Mouse (Mus musculus) lung, embryonic 15.5 days (tissue): ENCODE data around the gene Ilk. TPM values are rescaled to one million over a fixed set of nuclear protein-coding genes. Genes with fewer than 3 reads are reported as not detected.

ENCODE experiments used
- ATAC-seq: fragments of 200-750 bp; cut with Nextera tagmentation; 2 replicates; pipeline ENCODE4 v1.8.0; 2017; ENCODE audit warnings: moderate number of reproducible peaks, borderline replicate concordance; ENCODE audit not compliant: low FRiP score, low TSS enrichment; ENCODE audit errors: extremely low read depth
- H3K27ac ChIP-seq: fragments of 300-500 bp; sonication (generic); 2 replicates; pipeline ENCODE4 v1.5.1; 2015; ENCODE audit warnings: moderate library complexity, mild to moderate bottlenecking, inconsistent platforms
- H3K27me3 ChIP-seq: fragments of 300-500 bp; sonication (generic); 2 replicates; pipeline ENCODE4 v1.6.1; 2015; ENCODE audit warnings: inconsistent platforms
- H3K36me3 ChIP-seq: fragments of 300-500 bp; sonication (generic); 2 replicates; pipeline ENCODE4 v1.6.1; 2015; ENCODE audit warnings: inconsistent platforms
- H3K4me1 ChIP-seq: fragments of 300-500 bp; sonication (generic); 2 replicates; pipeline ENCODE4 v1.6.1; 2015; ENCODE audit warnings: inconsistent platforms
- H3K4me2 ChIP-seq: fragments of 300-500 bp; sonication (generic); 2 replicates; pipeline ENCODE4 v1.6.1; 2015; ENCODE audit warnings: inconsistent platforms, mild to moderate bottlenecking, moderate library complexity
- H3K4me3 ChIP-seq: fragments of 300-500 bp; sonication (generic); 2 replicates; pipeline ENCODE4 v1.5.1; 2015; ENCODE audit warnings: mild to moderate bottlenecking, inconsistent platforms
- H3K9ac ChIP-seq: fragments of 300-500 bp; sonication (generic); 2 replicates; pipeline ENCODE4 v1.6.1; 2015; ENCODE audit warnings: inconsistent platforms
- H3K9me3 ChIP-seq: fragments of 300-500 bp; sonication (generic); 2 replicates; pipeline ENCODE4 v1.6.1; 2016; ENCODE audit warnings: inconsistent platforms
- WGBS: fragments of 180-500 bp; shearing (Covaris S2); methylation state at CpG from one replicate; pipeline ENCODE4 v1.1.7; 2015; 5-methylcytosine and 5-hydroxymethylcytosine counted together
- polyA plus RNA-seq: library from polyadenylated mRNA; unstranded; fragments of >200 nt; fragmentation: Nextera tagmentation; extraction: Ambion mirVana; gene quantifications from 2 replicates; pipeline ENCODE4 v1.2.1, GENCODE M21; 2015

Ilk gene
- polyA plus RNA-seq, 1 experiment from 2014 or later: 394 TPM

DNA sequence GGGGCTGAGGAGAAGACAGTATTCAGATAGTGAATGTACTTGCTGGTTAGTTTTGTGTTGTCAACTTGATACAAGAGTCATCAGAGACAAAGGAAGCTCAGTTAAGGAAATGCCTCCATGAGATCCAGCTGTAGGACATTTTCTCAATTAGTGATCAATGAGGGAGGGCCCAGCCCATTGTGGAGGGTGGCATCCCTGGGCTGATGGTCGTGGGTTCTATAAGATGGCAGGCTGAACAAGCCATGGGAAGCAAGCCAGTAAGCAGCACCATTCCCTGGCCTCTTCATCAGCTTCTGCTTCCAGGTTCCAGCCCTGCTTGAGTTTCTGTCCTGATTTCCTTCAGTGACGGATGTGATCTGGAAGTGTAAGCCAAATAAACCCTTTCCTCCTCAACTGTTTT, 11.4 kb downstream of the Ilk start:
- no peak for ATAC-seq
- peaks cover 17% of the 10 kb centered on the region for H3K4me1 ChIP-seq
- WGBS: 73% methylated on average over 2 of the region's 2 CpGs

GRCm38 (mm10) chr7:105751491-105752433, 15.4 kb downstream of the Ilk start, which contains the start of gene Tpp1:
TSS of gene Tpp1 (minus strand) at chr7:105752235.
- Histone ChIP-seq H3K27ac (no peak within 1 kb of the TSS), H3K4me1 (peaks cover 10% of the 10 kb centered on the region), H3K4me2 (peak within 1 kb of the TSS; percentile 88), H3K27me3 (no peaks in the 10 kb centered on the region), H3K9ac (peak within 1 kb of the TSS; percentile 62), H3K9me3 (no peaks in the 10 kb centered on the region), H3K4me3 (peak within 1 kb of the TSS; percentile 58), H3K36me3 (peaks cover 35% of the 10 kb centered on the region)
- peak; percentile 89 for ATAC-seq
- WGBS: 17% methylated on average over 20 of the region's 20 CpGs

More for the DNA sequence above, 11.4 kb downstream of the Ilk start:
- Histone ChIP-seq H3K9ac (no peak overlapping the region), H3K27me3 (no peaks in the 10 kb centered on the region), H3K4me2 (no peak overlapping the region), H3K4me3 (no peak overlapping the region), H3K9me3 (no peaks in the 10 kb centered on the region), H3K27ac (no peak overlapping the region), H3K36me3 (peaks cover 16% of the 10 kb centered on the region; the same call in 1 of the 2 replicates)

- Histone ChIP-seq H3K9me3 (no peaks in the 10 kb centered on the region), H3K36me3 (peaks cover 42% of the 10 kb centered on the region), H3K27ac (no peak overlapping the region), H3K4me3 (no peak overlapping the region), H3K9ac (no peak overlapping the region), H3K4me1 (peaks cover 10% of the 10 kb centered on the region), H3K27me3 (no peaks in the 10 kb centered on the region), H3K4me2 (no peak overlapping the region)
- 89% methylated on average over 2 of the region's 2 CpGs for WGBS
- peak; percentile 0; the same call in 1 of the 2 replicates for ATAC-seq
Measured at GRCm38 (mm10) chr7:105752716-105753115, 16.3 kb downstream of the Ilk start.

- H3K36me3 ChIP-seq: peaks cover 48% of the 10 kb centered on the region
- no peak overlapping the region for H3K9ac ChIP-seq
- H3K4me3 ChIP-seq: no peak overlapping the region
- H3K4me1 ChIP-seq: peaks cover 10% of the 10 kb centered on the region
- no peaks in the 10 kb centered on the region for H3K27me3 ChIP-seq
- 90% methylated on average over 10 of the region's 10 CpGs for WGBS
- no peak overlapping the region for H3K4me2 ChIP-seq
- no peak for ATAC-seq
- no peaks in the 10 kb centered on the region for H3K9me3 ChIP-seq
- no peak overlapping the region for H3K27ac ChIP-seq
Measured at GRCm38 (mm10) chr7:105753281-105753680, 16.9 kb downstream of the Ilk start.

GRCm38 (mm10) chr7:105761813-105762484, 25.6 kb downstream of the Ilk start:
- ATAC-seq: peak; percentile 15; the same call in 1 of the 2 replicates
- Histone ChIP-seq H3K4me1 (no peaks in the 10 kb centered on the region), H3K36me3 (peaks cover 75% of the 10 kb centered on the region), H3K9me3 (no peaks in the 10 kb centered on the region), H3K27me3 (no peaks in the 10 kb centered on the region), H3K9ac (no peak overlapping the region), H3K4me3 (no peak overlapping the region), H3K4me2 (peak overlapping the region; percentile 47), H3K27ac (no peak overlapping the region)
- WGBS: 54% methylated on average over 51 of the region's 51 CpGs

DNA sequence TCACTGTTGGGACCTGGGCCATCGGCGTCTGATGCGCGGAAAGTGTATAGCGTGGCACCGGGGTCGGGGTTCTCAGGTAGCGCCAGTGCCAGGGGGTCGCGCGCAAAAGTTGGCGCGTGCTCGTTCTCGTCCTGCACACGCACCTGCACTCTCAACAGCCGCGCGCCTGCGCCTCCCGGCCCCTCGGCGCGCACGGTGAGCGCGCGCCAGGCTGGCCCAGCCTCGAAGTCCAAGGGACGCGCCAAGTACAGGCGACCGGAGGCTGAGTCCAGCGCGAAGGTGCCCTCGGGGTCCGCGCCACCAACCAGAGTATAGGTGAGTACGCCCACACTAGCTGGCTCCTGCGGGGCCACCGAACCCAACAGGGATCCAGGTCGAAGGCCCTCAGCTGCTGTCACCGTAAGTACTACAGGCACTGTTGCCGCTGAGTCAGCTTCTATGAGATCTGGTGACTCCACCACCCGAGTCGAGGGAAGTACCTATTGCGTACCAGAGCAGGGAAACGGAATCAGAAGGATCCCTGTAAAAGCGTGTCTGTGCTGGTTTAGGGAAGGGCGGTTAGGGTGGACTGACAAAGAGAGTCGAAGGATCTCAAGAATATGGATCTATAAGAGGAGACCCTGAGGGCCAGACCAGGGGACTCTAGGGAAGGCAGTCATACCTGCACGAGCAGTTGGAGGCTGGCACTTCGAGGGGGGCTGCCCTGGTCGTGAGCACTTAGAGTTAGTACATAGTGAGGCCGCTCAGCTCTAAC, 26.3 kb downstream of the Ilk start:
- 52% methylated on average over 55 of the region's 55 CpGs for WGBS
- Histone ChIP-seq H3K4me2 (peak overlapping the region; percentile 47), H3K9me3 (no peaks in the 10 kb centered on the region), H3K4me3 (no peak overlapping the region), H3K27me3 (no peaks in the 10 kb centered on the region), H3K4me1 (peaks cover 5% of the 10 kb centered on the region; the same call in 1 of the 2 replicates), H3K27ac (no peak overlapping the region), H3K9ac (no peak overlapping the region), H3K36me3 (peaks cover 67% of the 10 kb centered on the region)
- ATAC-seq: no peak

GRCm38 (mm10) chr7:105764331-105764730, 27.9 kb downstream of the Ilk start:
- Histone ChIP-seq H3K9ac (no peak overlapping the region), H3K27ac (no peak overlapping the region), H3K4me2 (no peak overlapping the region), H3K4me1 (peaks cover 18% of the 10 kb centered on the region; the same call in 1 of the 2 replicates), H3K9me3 (no peaks in the 10 kb centered on the region), H3K36me3 (peaks cover 51% of the 10 kb centered on the region), H3K27me3 (no peaks in the 10 kb centered on the region), H3K4me3 (no peak overlapping the region)
- ATAC-seq: no peak
- 92% methylated on average over 11 of the region's 11 CpGs for WGBS

GRCm38 (mm10) chr7:105767729-105768165, 31.4 kb downstream of the Ilk start:
- no peaks in the 10 kb centered on the region for H3K27me3 ChIP-seq
- peaks cover 65% of the 10 kb centered on the region for H3K36me3 ChIP-seq
- ATAC-seq: peak; percentile 65; the same call in 1 of the 2 replicates
- 12% methylated on average over 6 of the region's 6 CpGs for WGBS
- no peaks in the 10 kb centered on the region for H3K9me3 ChIP-seq
- H3K4me1 ChIP-seq: peaks cover 18% of the 10 kb centered on the region
- H3K27ac ChIP-seq: peak overlapping the region; percentile 57
- H3K9ac ChIP-seq: no peak overlapping the region
- no peak overlapping the region for H3K4me3 ChIP-seq
- H3K4me2 ChIP-seq: no peak overlapping the region

DNA sequence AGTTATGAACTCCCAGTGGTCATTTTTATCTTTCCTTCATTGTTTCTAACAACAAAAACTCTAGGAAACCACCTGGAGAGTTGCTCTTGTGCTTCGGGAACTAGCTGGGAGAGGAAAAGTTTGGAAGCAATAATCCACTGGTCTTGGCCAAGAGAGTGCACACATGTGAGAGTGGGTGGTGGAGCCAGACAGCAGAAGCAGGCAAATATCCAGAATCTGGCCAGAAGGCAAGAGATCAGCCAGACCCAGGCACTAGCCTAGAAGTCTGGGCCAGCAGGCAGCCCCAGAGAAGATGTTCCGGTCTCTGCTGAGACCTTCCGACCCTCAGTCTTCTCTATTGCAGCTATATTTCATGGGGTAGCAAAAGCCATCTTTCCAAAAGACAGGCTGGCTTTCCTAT, 33.6 kb downstream of the Ilk start:
- H3K9me3 ChIP-seq: no peaks in the 10 kb centered on the region
- H3K9ac ChIP-seq: no peak overlapping the region
- no peaks in the 10 kb centered on the region for H3K27me3 ChIP-seq
- H3K4me3 ChIP-seq: no peak overlapping the region
- ATAC-seq: no peak
- 78% methylated on average over 3 of the region's 3 CpGs for WGBS
- H3K36me3 ChIP-seq: peaks cover 45% of the 10 kb centered on the region
- H3K4me1 ChIP-seq: peaks cover 40% of the 10 kb centered on the region
- no peak overlapping the region for H3K4me2 ChIP-seq
- H3K27ac ChIP-seq: no peak overlapping the region

GRCm38 (mm10) chr7:105772331-105772730, 35.9 kb downstream of the Ilk start:
- peaks cover 39% of the 10 kb centered on the region for H3K36me3 ChIP-seq
- 94% methylated on average over 15 of the region's 15 CpGs for WGBS

DNA sequence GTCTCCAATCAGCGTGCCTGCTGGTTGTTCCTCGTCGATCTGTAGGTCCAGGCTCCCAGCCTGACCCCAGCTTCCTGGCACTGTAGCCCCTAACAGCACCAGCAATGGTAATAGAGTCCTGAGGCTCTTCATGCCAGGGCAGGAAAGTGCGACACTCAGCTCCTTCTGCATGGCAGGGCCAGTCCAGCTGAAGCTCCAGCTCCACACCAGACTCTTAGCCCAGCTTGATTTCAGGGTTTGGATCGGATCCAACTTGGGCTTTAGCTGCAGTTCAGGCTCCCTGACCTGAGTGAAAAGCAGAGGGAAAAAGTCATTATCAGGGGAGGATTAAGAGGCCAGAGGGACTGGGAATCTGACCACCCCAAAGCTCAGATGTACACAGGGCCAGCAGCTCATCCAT, 36.6 kb downstream of the Ilk start:
- Histone ChIP-seq H3K9me3 (no peaks in the 10 kb centered on the region), H3K4me2 (no peak overlapping the region), H3K4me3 (no peak overlapping the region), H3K36me3 (peaks cover 39% of the 10 kb centered on the region), H3K9ac (no peak overlapping the region), H3K4me1 (peaks cover 50% of the 10 kb centered on the region), H3K27me3 (no peaks in the 10 kb centered on the region), H3K27ac (peak overlapping the region; percentile 57; the same call in 1 of the 2 replicates)
- 71% methylated on average over 5 of the region's 5 CpGs for WGBS
- ATAC-seq: no peak

More at GRCm38 (mm10) chr7:105772331-105772730, 35.9 kb downstream of the Ilk start:
- no peak overlapping the region for H3K4me2 ChIP-seq
- H3K9ac ChIP-seq: no peak overlapping the region
- no peaks in the 10 kb centered on the region for H3K9me3 ChIP-seq
- H3K27me3 ChIP-seq: no peaks in the 10 kb centered on the region
- H3K27ac ChIP-seq: no peak overlapping the region
- H3K4me3 ChIP-seq: no peak overlapping the region
- peaks cover 49% of the 10 kb centered on the region for H3K4me1 ChIP-seq
- ATAC-seq: no peak
